In the genomic region with DNA sequence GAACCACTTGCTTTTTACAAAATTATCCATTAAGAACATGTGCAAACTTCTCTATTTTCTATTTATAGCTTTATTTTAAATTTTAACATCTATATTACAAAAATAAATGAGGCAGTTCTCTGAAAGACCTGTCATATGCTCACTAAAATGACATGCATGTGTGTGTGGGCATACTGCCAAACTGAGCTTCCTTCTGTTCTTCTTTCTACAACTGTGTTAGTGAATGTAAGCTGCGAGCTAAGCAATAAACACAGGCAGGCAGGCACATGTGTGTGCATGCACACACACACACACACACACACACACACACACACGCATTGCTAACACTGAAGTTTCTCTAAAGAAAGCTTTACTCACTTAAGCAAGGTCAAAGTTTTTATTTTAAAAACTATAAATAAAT, we compare ENCODE assay signal across 19 mouse cellular contexts.
A peak's percentile ranks its signal among the peaks of the same experiment; 100 is the strongest.
DNase-seq lines count a peak whose midpoint lies in the region; ATAC-seq and TF ChIP-seq lines count a peak whose summit lies in the region.
"Had no signal": no experiment of that assay in that cellular context is flagged by ENCODE, and none has a peak within 500 bp of the region (broad histone marks: within the 10 kb centered on the region; RNA-seq: fewer than 3 reads in every experiment).

No protein-coding gene starts in this region.

- TF ChIP-seq CTCF in hindbrain, postnatal 0 days (IDR thresholded peaks at IDR 0.05; ENCODE audit: low read depth), result no peak
- no peak for TF ChIP-seq CTCF in lung, embryonic 14.5 days (IDR thresholded peaks at IDR 0.05; ENCODE audit: low read depth)

- peak; percentile 61 for DNase-seq in hindbrain, postnatal 0 days (ENCODE audit: low spot score)
- DNase-seq in hindbrain, embryonic 10.5 days (ENCODE audit: low spot score), result no peak
- peak; percentile 21 for DNase-seq in lung, embryonic 14.5 days
- DNase-seq in lung, postnatal 4 days, result no peak
- peak; percentile 36 for DNase-seq in brain, embryonic 18.5 days (ENCODE audit: low read depth, low spot score)
- peak; percentile 38 to 79 for DNase-seq in cerebellum, postnatal 25 days
- no peak for DNase-seq in urinary bladder, adult 18-20 months (ENCODE audit: low spot score in 2 of 2)
- no peak for DNase-seq in heart, postnatal 14 days
- DNase-seq: adrenal gland, postnatal 25 days; gastrocnemius, postnatal 36 days; liver, postnatal 0 days; retina, postnatal 1 day had no signal

- no peak overlapping the region for H3K9ac ChIP-seq in hindbrain, postnatal 0 days (replicated peaks; ENCODE audit: low read length)
- H3K9ac ChIP-seq in lung, embryonic 14.5 days, result no peak overlapping the region
- H3K9ac ChIP-seq: embryonic facial prominence, embryonic 15.5 days; liver, postnatal 0 days; midbrain, embryonic 15.5 days; neural tube, embryonic 13.5 days had no signal

- H3K9me3 ChIP-seq in hindbrain, postnatal 0 days (ENCODE audit: low read length), result no peaks in the 10 kb centered on the region
- no peaks in the 10 kb centered on the region for H3K9me3 ChIP-seq in hindbrain, embryonic 10.5 days
- H3K9me3 ChIP-seq in lung, embryonic 14.5 days (ENCODE audit: low read depth, low read length), result no peaks in the 10 kb centered on the region
- H3K9me3 ChIP-seq: embryonic facial prominence, embryonic 15.5 days; G1E; midbrain, embryonic 15.5 days; neural tube, embryonic 13.5 days had no signal

- no peak overlapping the region for H3K27ac ChIP-seq in hindbrain, postnatal 0 days
- H3K27ac ChIP-seq in hindbrain, embryonic 10.5 days, result no peak overlapping the region
- H3K27ac ChIP-seq in lung, embryonic 14.5 days (ENCODE audit: low read depth), result no peak overlapping the region
- H3K27ac ChIP-seq: embryonic facial prominence, embryonic 15.5 days; kidney, postnatal 0 days; macrophage; midbrain, embryonic 15.5 days; neural tube, embryonic 13.5 days had no signal

- no peak for ATAC-seq in hindbrain, postnatal 0 days
- ATAC-seq in lung, embryonic 14.5 days (ENCODE audit: insufficient read depth), result no peak
- ATAC-seq: liver, postnatal 0 days; midbrain, embryonic 15.5 days had no signal

- no peak overlapping the region for H3K4me3 ChIP-seq in hindbrain, postnatal 0 days (ENCODE audit: low read length)
- no peak overlapping the region for H3K4me3 ChIP-seq in hindbrain, embryonic 10.5 days
- H3K4me3 ChIP-seq in lung, embryonic 14.5 days (ENCODE audit: low read depth, low read length), result no peak overlapping the region
- H3K4me3 ChIP-seq: embryonic facial prominence, embryonic 15.5 days; midbrain, embryonic 15.5 days; neural tube, embryonic 13.5 days had no signal

- WGBS in hindbrain, postnatal 0 days, result 60% methylated on average over 2 of the region's 2 CpGs
- WGBS in hindbrain, embryonic 10.5 days, result 83% methylated on average over 2 of the region's 2 CpGs
- 63% methylated on average over 2 of the region's 2 CpGs for WGBS in lung, embryonic 14.5 days

- no peaks in the 10 kb centered on the region for H3K27me3 ChIP-seq in hindbrain, postnatal 0 days (ENCODE audit: insufficient read depth, low read length)
- H3K27me3 ChIP-seq in hindbrain, embryonic 10.5 days (ENCODE audit: insufficient read depth, poor library complexity, severe bottlenecking), result no peaks in the 10 kb centered on the region
- H3K27me3 ChIP-seq in lung, embryonic 14.5 days (ENCODE audit: insufficient read depth, low read length), result no peaks in the 10 kb centered on the region
- H3K27me3 ChIP-seq: embryonic facial prominence, embryonic 15.5 days; midbrain, embryonic 15.5 days; neural tube, embryonic 13.5 days had no signal

- intact Hi-C loops in heart, postnatal 14 days (cut with DNase I), result no loop called here

- H3K4me1 ChIP-seq in hindbrain, postnatal 0 days (ENCODE audit: insufficient read depth, low read length), result no peaks in the 10 kb centered on the region
- no peaks in the 10 kb centered on the region for H3K4me1 ChIP-seq in hindbrain, embryonic 10.5 days (replicated peaks)
- no peaks in the 10 kb centered on the region for H3K4me1 ChIP-seq in lung, embryonic 14.5 days (ENCODE audit: insufficient read depth)
- H3K4me1 ChIP-seq: embryonic facial prominence, embryonic 15.5 days; midbrain, embryonic 15.5 days; neural tube, embryonic 13.5 days had no signal

- H3K4me2 ChIP-seq in hindbrain, postnatal 0 days (ENCODE audit: low read depth, low read length), result no peak overlapping the region
- H3K4me2 ChIP-seq in lung, embryonic 14.5 days, result no peak overlapping the region
- H3K4me2 ChIP-seq: embryonic facial prominence, embryonic 15.5 days; heart, embryonic 11.5 days; midbrain, embryonic 15.5 days; neural tube, embryonic 13.5 days had no signal

- H3K36me3 ChIP-seq in hindbrain, postnatal 0 days (ENCODE audit: insufficient read depth, low read length), result no peaks in the 10 kb centered on the region
- H3K36me3 ChIP-seq in hindbrain, embryonic 10.5 days, result no peaks in the 10 kb centered on the region
- H3K36me3 ChIP-seq in lung, embryonic 14.5 days (ENCODE audit: insufficient read depth), result no peaks in the 10 kb centered on the region
- H3K36me3 ChIP-seq: embryonic facial prominence, embryonic 15.5 days; G1E; midbrain, embryonic 15.5 days; neural tube, embryonic 13.5 days had no signal

Comparison
In these comparisons a context has a peak if more than half of its experiments do, and no peak if none do; other contexts are left out.
1. DNase-seq: peak in hindbrain, postnatal 0 days (single experiment), lung, embryonic 14.5 days (single experiment), brain, embryonic 18.5 days (single experiment) and cerebellum, postnatal 25 days (2 of 2); none in hindbrain, embryonic 10.5 days (single experiment), lung, postnatal 4 days (0 of 2), urinary bladder, adult 18-20 months (0 of 2) and heart, postnatal 14 days (0 of 2).